ENCODE assay signal across 7 mouse cellular contexts in genomic region chr8:128361343-128361870, GRCm38 (mm10). TPM values are rescaled to one million over a fixed set of nuclear protein-coding genes. Genes with fewer than 3 reads are reported as not detected.
DNase-seq lines count a peak whose midpoint lies in the region; ATAC-seq and TF ChIP-seq lines count a peak whose summit lies in the region.

No protein-coding gene starts in this region.

- no peak overlapping the region for H3K27ac ChIP-seq in forebrain, embryonic 11.5 days (ENCODE audit: low read depth, low read length)
- H3K27ac ChIP-seq in limb, embryonic 10.5 days = peak overlapping the region; percentile 94; the same call in 1 of the 2 replicates
- peak overlapping the region; percentile 96 for H3K27ac ChIP-seq in neural tube, embryonic 15.5 days (replicated peaks)

- TF ChIP-seq POLR2A in lung, adult 2 months (IDR thresholded peaks at IDR 0.05; ENCODE audit: borderline replicate concordance, extremely low read depth, low read depth, low read length) = no peak

- peak overlapping the region; percentile 58 for H3K4me3 ChIP-seq in lung, adult 2 months (replicated peaks; ENCODE audit: extremely low read depth, low read depth, low read length)
- H3K4me3 ChIP-seq in forebrain, embryonic 11.5 days (ENCODE audit: low read depth, low read length) = peak overlapping the region; percentile 55; the same call in 1 of the 2 replicates
- H3K4me3 ChIP-seq in limb, embryonic 10.5 days = peak overlapping the region; percentile 72
- H3K4me3 ChIP-seq in neural tube, embryonic 15.5 days (replicated peaks) = peak overlapping the region; percentile 66

- no peak for ATAC-seq in forebrain, embryonic 11.5 days (replicated peaks; ENCODE audit: low FRiP score)
- ATAC-seq in neural tube, embryonic 15.5 days (ENCODE audit: low FRiP score) = no peak

- peaks cover 5% of the 10 kb centered on the region; the same call in 1 of the 2 replicates for H3K27me3 ChIP-seq in forebrain, embryonic 11.5 days (ENCODE audit: control insufficient read depth, insufficient read depth, low read length)
- H3K27me3 ChIP-seq in limb, embryonic 10.5 days (ENCODE audit: low read depth, poor library complexity, severe bottlenecking) = peaks cover under 1% of the 10 kb centered on the region
- H3K27me3 ChIP-seq in neural tube, embryonic 15.5 days (replicated peaks) = no peaks in the 10 kb centered on the region

- no peak for DNase-seq in lung, adult 2 months
- no peak for DNase-seq in lung, postnatal 4 days
- DNase-seq in forebrain, embryonic 11.5 days (ENCODE audit: low spot score) = no peak
- no peak for DNase-seq in limb, embryonic 10.5 days (ENCODE audit: low spot score)
- no peak for DNase-seq in adrenal gland, postnatal 25 days
- no peak for DNase-seq in frontal cortex, postnatal 36 days (ENCODE audit: low spot score in 2 of 2)

- no peaks in the 10 kb centered on the region for H3K9me3 ChIP-seq in forebrain, embryonic 11.5 days (ENCODE audit: control insufficient read depth, low read length)
- no peaks in the 10 kb centered on the region for H3K9me3 ChIP-seq in limb, embryonic 10.5 days (replicated peaks)
- H3K9me3 ChIP-seq in neural tube, embryonic 15.5 days (replicated peaks) = no peaks in the 10 kb centered on the region

- no peaks in the 10 kb centered on the region for H3K36me3 ChIP-seq in forebrain, embryonic 11.5 days (ENCODE audit: control insufficient read depth, insufficient read depth, low read length)
- peaks cover 17% of the 10 kb centered on the region for H3K36me3 ChIP-seq in limb, embryonic 10.5 days
- no peaks in the 10 kb centered on the region for H3K36me3 ChIP-seq in neural tube, embryonic 15.5 days

- WGBS in lung, adult 2 months = 31% methylated on average over 5 of the region's 5 CpGs
- WGBS in forebrain, embryonic 11.5 days = 29% methylated on average over 5 of the region's 5 CpGs
- 22% methylated on average over 5 of the region's 5 CpGs for WGBS in limb, embryonic 10.5 days
- 20% methylated on average over 5 of the region's 5 CpGs for WGBS in neural tube, embryonic 15.5 days

- H3K9ac ChIP-seq in forebrain, embryonic 11.5 days (ENCODE audit: low read length) = no peak overlapping the region
- H3K9ac ChIP-seq in neural tube, embryonic 15.5 days (replicated peaks) = peak overlapping the region; percentile 83

- H3K4me1 ChIP-seq in lung, adult 2 months (ENCODE audit: control insufficient read depth, insufficient read depth, low read length) = peaks cover 24% of the 10 kb centered on the region
- H3K4me1 ChIP-seq in forebrain, embryonic 11.5 days (replicated peaks; ENCODE audit: control insufficient read depth, insufficient read depth, low read length) = peaks cover 9% of the 10 kb centered on the region
- peaks cover 78% of the 10 kb centered on the region for H3K4me1 ChIP-seq in limb, embryonic 10.5 days
- peaks cover 50% of the 10 kb centered on the region for H3K4me1 ChIP-seq in neural tube, embryonic 15.5 days

- TF ChIP-seq CTCF in lung, adult 2 months (IDR thresholded peaks at IDR 0.05; ENCODE audit: insufficient read depth, low read length) = no peak

- peak overlapping the region; percentile 99 for H3K4me2 ChIP-seq in forebrain, embryonic 11.5 days (ENCODE audit: low read depth, low read length, severe bottlenecking)
- peak overlapping the region; percentile 99 for H3K4me2 ChIP-seq in neural tube, embryonic 15.5 days

RNA-seq across cellular contexts. Expression of gene Nrp1, which starts 3.0 kb away (rescaled TPM):
- 121 and 156 TPM in 2 replicates for polyA plus RNA-seq in lung, adult 2 months (2012; rRNA removed)
- polyA plus RNA-seq in forebrain, embryonic 11.5 days (2014; fragmentation: Nextera tagmentation; extraction: Ambion mirVana) = 28.0 and 28.3 TPM in 2 replicates
- polyA plus RNA-seq in limb, embryonic 10.5 days (2016; fragmentation: Nextera tagmentation; extraction: Ambion mirVana) = 45.6 and 62.6 TPM in 2 replicates
- polyA plus RNA-seq in neural tube, embryonic 15.5 days (2015; fragmentation: Nextera tagmentation; extraction: Ambion mirVana) = 107 and 117 TPM in 2 replicates
- 115 and 135 TPM in 2 replicates for total RNA-seq in adrenal gland, postnatal 25 days (2021)
